Mouse (Mus musculus) testis, adult 2 months (tissue): ENCODE results near the gene Gp1bb.

Source experiments
- CTCF ChIP-seq: fragments of 200-500 bp; IDR thresholded peaks from 2 replicates; pipeline ENCODE4 v1.5.1; 2012; ENCODE audit warnings: low read depth, mild to moderate bottlenecking, inconsistent platforms, low read length, moderate library complexity; ENCODE audit not compliant: control insufficient read depth, insufficient read depth, insufficient replicate concordance
- POLR2A ChIP-seq: fragments of 200-500 bp; IDR thresholded peaks from 2 replicates; pipeline ENCODE4 v1.6.1; 2012; ENCODE audit warnings: low read depth, mild to moderate bottlenecking, inconsistent platforms, low read length, moderate library complexity; ENCODE audit not compliant: control insufficient read depth

- TF ChIP-seq CTCF: no peak
- no peak for TF ChIP-seq POLR2A
Measured at GRCm38 (mm10) chr16:18611752-18612151, 10.5 kb downstream of the Gp1bb start.
